Mouse (Mus musculus): ENCODE data around the gene Astn2. TPM values are rescaled to one million over a fixed set of nuclear protein-coding genes. Genes with fewer than 3 reads are reported as not detected.

Astn2 gene
- polyA plus RNA-seq, 1 experiment from 2014 or later: 1.2 TPM

DNA sequence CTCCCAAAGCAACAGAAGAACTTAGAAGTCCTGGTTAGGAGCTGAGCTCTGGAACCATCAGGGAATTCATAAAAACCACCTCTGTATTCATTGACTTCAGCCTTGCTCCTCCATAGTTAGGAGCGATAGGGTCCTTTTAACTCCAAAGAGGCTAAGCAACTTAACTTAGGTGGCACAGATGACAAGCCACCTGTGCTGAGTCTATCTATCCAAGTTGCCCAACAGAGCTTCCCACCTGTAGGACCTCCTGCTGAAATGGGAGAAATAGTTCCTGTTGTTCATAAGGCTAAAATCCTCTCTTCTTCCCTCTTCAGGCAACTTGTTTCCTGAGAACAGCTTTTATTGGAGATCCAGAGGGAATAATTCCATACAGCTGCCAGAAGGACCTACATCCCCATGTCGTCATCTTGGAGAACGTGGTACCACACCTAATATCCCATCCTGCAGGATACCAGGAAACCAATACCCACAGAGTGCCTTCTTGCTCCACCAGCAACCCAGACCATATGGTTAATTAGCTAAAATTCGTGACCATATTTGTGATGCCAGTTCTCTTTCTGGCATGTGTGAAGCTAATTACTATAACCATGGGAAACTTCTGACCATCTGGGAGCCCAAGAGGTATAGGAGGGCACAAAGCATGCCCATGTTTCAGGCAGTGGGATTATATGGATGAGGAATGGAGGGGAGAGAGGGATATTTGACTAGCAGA lies 730.0 kb downstream of the Astn2 start:
- H3K27me3 ChIP-seq (ENCODE audit: control insufficient read depth, insufficient read depth, low read length): no peaks in the 10 kb centered on the region
- no peaks in the 10 kb centered on the region for H3K36me3 ChIP-seq (ENCODE audit: control insufficient read depth, insufficient read depth, low read length)
- no peak overlapping the region for H3K27ac ChIP-seq (ENCODE audit: low read depth, low read length)
- H3K4me3 ChIP-seq (ENCODE audit: low read depth, low read length): no peak overlapping the region
- WGBS: 91% methylated on average over 4 of the region's 4 CpGs
- ATAC-seq (ENCODE audit: low FRiP score) (no peak), DNase-seq (ENCODE audit: low spot score) (no peak)
- H3K9ac ChIP-seq (ENCODE audit: low read depth, low read length): no peak overlapping the region
- peaks cover 2% of the 10 kb centered on the region; the same call in 1 of the 2 replicates for H3K4me1 ChIP-seq (replicated peaks; ENCODE audit: control insufficient read depth, insufficient read depth, low read length)
- H3K4me2 ChIP-seq (replicated peaks; ENCODE audit: low read depth, low read length): no peak overlapping the region
- no peaks in the 10 kb centered on the region for H3K9me3 ChIP-seq (ENCODE audit: control insufficient read depth, low read length)

GRCm38 (mm10) chr4:65673418-65673933 lies 730.9 kb downstream of the Astn2 start:
- Histone ChIP-seq H3K36me3 (ENCODE audit: control insufficient read depth, insufficient read depth, low read length) (no peaks in the 10 kb centered on the region), H3K9ac (ENCODE audit: low read depth, low read length) (no peak overlapping the region), H3K4me1 (replicated peaks; ENCODE audit: control insufficient read depth, insufficient read depth, low read length) (no peaks in the 10 kb centered on the region), H3K4me2 (replicated peaks; ENCODE audit: low read depth, low read length) (no peak overlapping the region), H3K27ac (ENCODE audit: low read depth, low read length) (no peak overlapping the region), H3K27me3 (ENCODE audit: control insufficient read depth, insufficient read depth, low read length) (no peaks in the 10 kb centered on the region), H3K4me3 (ENCODE audit: low read depth, low read length) (no peak overlapping the region), H3K9me3 (ENCODE audit: control insufficient read depth, low read length) (no peaks in the 10 kb centered on the region)
- no peak for ATAC-seq (ENCODE audit: low FRiP score)
- no peak for DNase-seq (ENCODE audit: low spot score)
- WGBS: 86% methylated on average over 4 of the region's 4 CpGs

GRCm38 (mm10) chr4:65672294-65672693 lies 732.1 kb downstream of the Astn2 start:
- H3K9ac ChIP-seq (ENCODE audit: low read depth, low read length): no peak overlapping the region
- H3K4me1 ChIP-seq (replicated peaks; ENCODE audit: control insufficient read depth, insufficient read depth, low read length): no peaks in the 10 kb centered on the region
- H3K27ac ChIP-seq (ENCODE audit: low read depth, low read length): no peak overlapping the region
- no peaks in the 10 kb centered on the region for H3K36me3 ChIP-seq (ENCODE audit: control insufficient read depth, insufficient read depth, low read length)
- no peak for DNase-seq (ENCODE audit: low spot score)
- H3K9me3 ChIP-seq (ENCODE audit: control insufficient read depth, low read length): no peaks in the 10 kb centered on the region
- H3K4me2 ChIP-seq (replicated peaks; ENCODE audit: low read depth, low read length): no peak overlapping the region
- whole genome bisulfite sequencing: 88% methylated on average over 2 of the region's 2 CpGs
- no peak overlapping the region for H3K4me3 ChIP-seq (ENCODE audit: low read depth, low read length)
- H3K27me3 ChIP-seq (ENCODE audit: control insufficient read depth, insufficient read depth, low read length): no peaks in the 10 kb centered on the region
- ATAC-seq (ENCODE audit: low FRiP score): no peak

DNA sequence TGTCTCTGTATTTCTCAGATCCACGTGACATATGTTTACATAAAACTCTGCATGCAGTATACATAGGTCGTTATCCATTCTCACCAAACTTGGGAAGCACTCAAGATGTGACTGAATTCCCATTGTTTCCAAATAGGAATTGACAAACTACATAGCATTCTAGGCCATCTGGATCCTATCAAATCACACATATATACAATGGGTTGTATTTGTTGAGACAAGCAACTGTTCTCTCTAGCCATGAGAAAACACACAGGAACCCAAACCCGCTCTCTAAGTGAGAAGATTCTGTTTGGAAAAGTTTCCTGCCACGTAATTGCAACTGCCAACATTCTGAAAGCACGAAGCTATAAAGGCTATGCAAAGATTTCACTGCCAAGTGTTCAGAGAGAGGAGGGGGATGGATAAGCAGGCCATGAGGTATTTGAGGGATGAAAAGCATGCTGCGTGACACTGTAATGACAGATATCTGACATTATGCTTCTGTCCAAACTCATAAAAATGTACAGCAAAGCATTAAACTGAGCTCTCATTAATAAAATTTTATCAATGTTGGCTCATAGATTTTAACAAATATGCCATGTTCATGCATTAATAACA lies 732.7 kb downstream of the Astn2 start:
- 78% methylated on average over 6 of the region's 6 CpGs for WGBS
- ATAC-seq (ENCODE audit: low FRiP score) (no peak), DNase-seq (ENCODE audit: low spot score) (no peak)

GRCm38 (mm10) chr4:65667030-65667610 lies 737.3 kb downstream of the Astn2 start:
- DNase-seq (ENCODE audit: low spot score) (no peak), ATAC-seq (ENCODE audit: low FRiP score) (no peak)
- Histone ChIP-seq H3K4me3 (ENCODE audit: low read depth, low read length) (no peak overlapping the region), H3K4me2 (replicated peaks; ENCODE audit: low read depth, low read length) (no peak overlapping the region), H3K9ac (ENCODE audit: low read depth, low read length) (no peak overlapping the region), H3K27ac (ENCODE audit: low read depth, low read length) (no peak overlapping the region), H3K36me3 (ENCODE audit: control insufficient read depth, insufficient read depth, low read length) (no peaks in the 10 kb centered on the region), H3K27me3 (ENCODE audit: control insufficient read depth, insufficient read depth, low read length) (no peaks in the 10 kb centered on the region), H3K4me1 (replicated peaks; ENCODE audit: control insufficient read depth, insufficient read depth, low read length) (no peaks in the 10 kb centered on the region), H3K9me3 (ENCODE audit: control insufficient read depth, low read length) (no peaks in the 10 kb centered on the region)
- 73% methylated on average over 5 of the region's 5 CpGs for WGBS

More for the DNA sequence above, 732.7 kb downstream of the Astn2 start:
- H3K9me3 ChIP-seq (ENCODE audit: control insufficient read depth, low read length): no peaks in the 10 kb centered on the region
- no peaks in the 10 kb centered on the region for H3K27me3 ChIP-seq (ENCODE audit: control insufficient read depth, insufficient read depth, low read length)
- no peaks in the 10 kb centered on the region for H3K4me1 ChIP-seq (replicated peaks; ENCODE audit: control insufficient read depth, insufficient read depth, low read length)
- no peaks in the 10 kb centered on the region for H3K36me3 ChIP-seq (ENCODE audit: control insufficient read depth, insufficient read depth, low read length)
- H3K4me3 ChIP-seq (ENCODE audit: low read depth, low read length): no peak overlapping the region
- no peak overlapping the region for H3K27ac ChIP-seq (ENCODE audit: low read depth, low read length)
- no peak overlapping the region for H3K9ac ChIP-seq (ENCODE audit: low read depth, low read length)
- H3K4me2 ChIP-seq (replicated peaks; ENCODE audit: low read depth, low read length): no peak overlapping the region

- ATAC-seq (ENCODE audit: low FRiP score) (no peak), DNase-seq (ENCODE audit: low spot score) (no peak)
- Histone ChIP-seq H3K4me3 (ENCODE audit: low read depth, low read length) (no peak overlapping the region), H3K9ac (ENCODE audit: low read depth, low read length) (no peak overlapping the region), H3K27me3 (ENCODE audit: control insufficient read depth, insufficient read depth, low read length) (no peaks in the 10 kb centered on the region), H3K4me1 (replicated peaks; ENCODE audit: control insufficient read depth, insufficient read depth, low read length) (no peaks in the 10 kb centered on the region), H3K4me2 (replicated peaks; ENCODE audit: low read depth, low read length) (no peak overlapping the region), H3K27ac (ENCODE audit: low read depth, low read length) (no peak overlapping the region), H3K36me3 (ENCODE audit: control insufficient read depth, insufficient read depth, low read length) (no peaks in the 10 kb centered on the region), H3K9me3 (ENCODE audit: control insufficient read depth, low read length) (no peaks in the 10 kb centered on the region)
- 78% methylated on average over 6 of the region's 6 CpGs for WGBS
Measured at GRCm38 (mm10) chr4:65663176-65663575, 741.2 kb downstream of the Astn2 start.

GRCm38 (mm10) chr4:65654723-65655122 lies 749.7 kb downstream of the Astn2 start:
- Histone ChIP-seq H3K4me2 (replicated peaks; ENCODE audit: low read depth, low read length) (no peak overlapping the region), H3K36me3 (ENCODE audit: control insufficient read depth, insufficient read depth, low read length) (no peaks in the 10 kb centered on the region), H3K4me1 (replicated peaks; ENCODE audit: control insufficient read depth, insufficient read depth, low read length) (no peaks in the 10 kb centered on the region), H3K27ac (ENCODE audit: low read depth, low read length) (no peak overlapping the region), H3K9ac (ENCODE audit: low read depth, low read length) (no peak overlapping the region), H3K9me3 (ENCODE audit: control insufficient read depth, low read length) (no peaks in the 10 kb centered on the region), H3K4me3 (ENCODE audit: low read depth, low read length) (no peak overlapping the region), H3K27me3 (ENCODE audit: control insufficient read depth, insufficient read depth, low read length) (no peaks in the 10 kb centered on the region)
- 0% methylated on average over 2 of the region's 2 CpGs for WGBS
- DNase-seq (ENCODE audit: low spot score) (peak; percentile 92), ATAC-seq (ENCODE audit: low FRiP score) (peak; percentile 80)

GRCm38 (mm10) chr4:65642611-65643010 lies 761.8 kb downstream of the Astn2 start:
- H3K4me1 ChIP-seq (replicated peaks; ENCODE audit: control insufficient read depth, insufficient read depth, low read length): no peaks in the 10 kb centered on the region
- H3K4me3 ChIP-seq (ENCODE audit: low read depth, low read length): no peak overlapping the region
- 65% methylated on average over 5 of the region's 5 CpGs for WGBS
- ATAC-seq (ENCODE audit: low FRiP score) (no peak; the same call in 1 of the 2 replicates), DNase-seq (ENCODE audit: low spot score) (no peak)
- no peaks in the 10 kb centered on the region for H3K36me3 ChIP-seq (ENCODE audit: control insufficient read depth, insufficient read depth, low read length)
- no peak overlapping the region for H3K27ac ChIP-seq (ENCODE audit: low read depth, low read length)
- no peak overlapping the region for H3K4me2 ChIP-seq (replicated peaks; ENCODE audit: low read depth, low read length)
- no peaks in the 10 kb centered on the region for H3K27me3 ChIP-seq (ENCODE audit: control insufficient read depth, insufficient read depth, low read length)
- H3K9me3 ChIP-seq (ENCODE audit: control insufficient read depth, low read length): no peaks in the 10 kb centered on the region
- H3K9ac ChIP-seq (ENCODE audit: low read depth, low read length): no peak overlapping the region

Data from hindbrain, embryonic 11.5 days (tissue).